Mouse (Mus musculus) CD4-positive, CD25-positive, alpha-beta regulatory T cell, adult 2 months (primary cell): ENCODE measurements around the gene Dlg2.
A peak's percentile ranks its signal among the peaks of the same experiment; 100 is the strongest.

ENCODE experiments used
- DNase-seq: peaks from one replicate; pipeline ENCODE4 v3.0.0-alpha.2; 2012; ENCODE audit warnings: low read depth, low spot score

Gene Dlg2

GRCm38 (mm10) chr7:91440326-91440725, 963.9 kb downstream of the Dlg2 start:
- no peak for DNase-seq

DNA sequence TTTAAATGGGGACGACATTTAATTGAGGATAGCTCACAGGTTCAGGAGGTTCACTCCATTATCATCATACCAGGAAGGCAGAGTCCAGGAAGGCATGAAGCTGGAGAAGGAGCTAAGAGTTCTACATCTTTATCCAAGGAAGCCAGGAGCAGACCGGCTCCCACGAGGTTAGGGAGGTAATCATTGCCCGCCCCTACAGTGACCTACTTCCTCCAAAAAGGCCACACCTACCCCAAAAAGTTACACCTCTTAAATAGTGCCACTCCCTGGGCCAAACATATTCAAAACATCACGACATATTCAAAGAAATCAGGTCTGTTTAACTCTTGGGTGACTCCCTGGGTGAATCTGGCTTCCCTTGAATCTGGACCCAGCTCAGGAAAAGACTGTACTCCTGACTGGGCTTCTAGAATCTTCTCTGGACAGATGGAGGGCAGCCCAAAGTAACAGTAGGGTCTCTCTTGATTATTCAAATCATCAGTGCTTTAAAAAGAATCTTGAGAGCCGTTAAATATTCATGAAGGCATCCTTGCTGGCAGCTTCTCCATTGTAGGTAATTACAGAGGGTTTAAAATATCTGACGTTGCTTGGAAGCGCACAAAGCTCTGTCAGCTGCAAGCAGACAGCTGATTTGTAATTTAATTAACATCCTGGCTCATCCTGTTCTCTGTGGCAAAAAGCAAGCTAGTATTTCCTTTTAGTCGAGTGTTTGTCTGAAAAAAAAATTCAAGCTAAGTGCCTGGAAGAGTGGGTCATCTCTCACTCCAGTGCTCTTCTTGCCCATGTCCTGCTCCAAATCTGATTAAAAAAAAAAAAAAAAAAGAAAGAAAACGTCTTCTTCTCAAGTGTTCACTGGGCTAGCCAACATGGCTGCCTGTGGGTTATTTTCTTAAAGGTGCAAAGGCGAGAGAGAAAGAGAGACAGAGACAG, 966.2 kb downstream of the Dlg2 start:
- DNase-seq = no peak

DNA sequence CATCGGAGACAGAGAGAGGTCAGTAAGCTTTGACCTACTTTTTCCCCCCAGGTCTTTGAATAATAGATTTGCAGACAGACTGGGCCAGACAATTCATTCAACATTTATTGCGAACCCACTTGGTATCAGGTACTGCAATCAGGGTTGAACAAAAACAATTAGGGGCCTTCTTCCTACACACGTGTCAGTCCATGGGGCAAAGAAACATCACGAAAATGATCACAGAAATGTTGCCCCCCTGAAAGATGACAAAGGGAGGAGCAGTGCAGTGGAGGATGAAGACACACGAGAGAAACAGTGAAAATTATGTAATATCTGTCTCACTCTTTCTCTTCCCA, 966.9 kb downstream of the Dlg2 start:
- no peak for DNase-seq

- DNase-seq = no peak
Observed at GRCm38 (mm10) chr7:91443913-91444312, 967.4 kb downstream of the Dlg2 start.

GRCm38 (mm10) chr7:91444728-91445127, 968.3 kb downstream of the Dlg2 start:
- no peak for DNase-seq

DNA sequence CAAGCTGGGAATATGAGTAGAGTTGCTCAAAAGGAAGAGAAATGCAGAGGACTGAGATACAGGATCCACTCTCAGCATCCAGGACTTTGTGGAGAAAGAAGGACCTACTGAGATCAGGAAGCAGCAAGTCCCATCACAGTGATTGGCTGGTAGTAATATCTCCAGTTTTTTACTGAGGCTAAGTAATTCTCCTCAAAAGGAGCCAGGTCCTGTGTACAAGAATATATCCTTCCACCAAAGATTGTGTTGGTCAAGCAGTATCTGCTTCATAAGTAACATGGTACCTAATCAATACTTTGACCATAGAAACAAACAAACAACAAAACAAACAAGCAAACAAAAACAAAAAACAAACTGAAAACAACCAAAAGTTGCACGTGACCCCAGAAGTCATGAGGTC, 980.3 kb downstream of the Dlg2 start:
- no peak for DNase-seq

DNA sequence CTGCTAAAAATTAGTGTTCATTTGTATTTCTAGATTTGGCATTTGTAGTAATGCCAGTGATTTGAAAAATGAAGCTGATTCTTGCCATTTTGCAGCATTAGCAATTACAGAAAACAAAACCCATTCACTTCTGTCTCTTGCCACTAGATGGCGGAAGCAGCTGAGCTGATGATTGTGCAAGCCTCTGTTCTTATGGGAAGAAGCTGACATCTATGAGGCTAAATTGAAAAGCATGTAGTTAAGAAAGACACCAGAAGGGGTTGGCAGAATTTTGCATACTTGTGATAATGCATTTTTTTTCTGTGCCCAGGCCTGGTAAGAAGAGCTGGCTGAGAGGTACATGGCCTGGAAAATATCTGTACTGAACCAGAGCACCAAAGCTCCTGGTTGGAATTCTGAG, 980.7 kb downstream of the Dlg2 start:
- peak; percentile 21 for DNase-seq

DNA sequence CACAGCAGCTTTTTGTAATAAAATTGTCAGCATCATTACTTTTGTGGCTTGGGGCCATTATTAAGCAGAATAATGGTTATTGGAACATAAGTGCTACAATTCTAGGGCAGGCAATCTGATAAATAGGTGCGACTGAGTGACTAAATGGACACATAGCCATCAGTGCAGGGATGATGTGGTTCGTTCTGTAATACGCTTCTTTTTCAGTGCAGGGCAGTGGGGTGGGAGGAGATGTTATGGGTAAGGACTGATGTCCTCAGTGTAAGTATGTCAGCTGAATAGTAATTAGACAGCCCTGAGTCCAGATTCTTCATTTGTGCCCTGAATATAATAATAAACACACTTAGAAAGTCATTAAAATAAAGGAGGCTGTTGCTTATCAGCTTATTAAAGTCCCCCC, 984.9 kb downstream of the Dlg2 start:
- DNase-seq = no peak

- DNase-seq = no peak
Observed at GRCm38 (mm10) chr7:91463256-91463655, 986.8 kb downstream of the Dlg2 start.

DNA sequence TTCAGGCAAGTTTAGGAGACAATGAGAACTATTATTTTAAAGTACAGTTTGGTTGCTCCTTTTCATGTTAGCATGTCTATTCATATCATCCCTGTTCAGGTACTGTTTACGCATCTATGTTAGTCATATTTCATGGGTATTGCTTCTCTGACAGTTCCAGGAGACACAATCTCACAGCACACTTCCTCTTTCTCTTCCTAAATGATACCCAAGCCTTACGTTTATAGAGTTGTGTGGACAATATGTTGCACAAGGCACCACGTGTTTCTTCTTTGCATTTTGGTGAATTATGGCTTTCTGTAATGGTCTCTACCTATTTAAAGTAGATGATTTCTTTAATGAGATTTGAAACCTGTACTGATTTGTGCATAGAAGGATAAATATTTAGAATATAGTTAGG, 990.6 kb downstream of the Dlg2 start:
- DNase-seq = no peak

DNA sequence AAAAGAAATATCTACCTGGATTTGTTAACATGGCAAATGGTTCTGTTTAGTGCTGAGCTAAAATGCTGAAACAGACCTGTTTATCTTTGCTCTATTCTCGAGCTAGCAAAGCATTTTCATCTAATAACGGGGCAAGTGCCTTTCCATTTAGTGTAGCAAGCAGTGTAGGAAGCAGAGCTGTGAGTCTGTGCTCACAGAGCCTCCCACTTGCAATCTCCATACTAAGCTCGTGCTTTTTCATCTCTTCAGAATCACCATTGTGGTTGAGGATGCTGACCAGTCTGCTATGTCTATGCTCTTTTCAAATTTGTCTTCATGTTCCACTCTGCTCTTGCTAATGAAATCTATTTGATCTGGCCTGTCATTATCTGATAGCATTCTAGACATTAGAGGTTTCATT, 1002.7 kb downstream of the Dlg2 start:
- no peak for DNase-seq

GRCm38 (mm10) chr7:91481574-91482197, 1005.2 kb downstream of the Dlg2 start:
- no peak for DNase-seq

DNA sequence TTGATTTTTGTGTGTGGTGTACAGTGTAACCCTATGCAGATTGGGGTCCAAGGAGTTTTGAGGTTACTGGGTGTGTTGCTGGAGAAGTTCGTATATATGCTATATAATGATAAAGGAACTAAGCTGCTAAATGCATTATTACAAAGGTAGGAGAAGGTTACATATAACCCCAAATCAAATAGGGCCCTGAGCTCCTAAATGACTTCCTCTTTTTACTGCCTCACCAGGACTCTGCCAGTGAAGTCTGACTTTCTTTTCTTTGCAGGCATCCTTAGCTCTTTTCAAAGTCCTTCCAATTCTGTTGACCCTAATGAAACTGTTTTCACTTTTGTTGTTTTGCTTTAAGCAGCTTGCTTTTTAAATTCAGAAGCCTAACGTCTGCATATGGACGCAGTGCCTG, 1016.8 kb downstream of the Dlg2 start:
- DNase-seq = no peak

DNA sequence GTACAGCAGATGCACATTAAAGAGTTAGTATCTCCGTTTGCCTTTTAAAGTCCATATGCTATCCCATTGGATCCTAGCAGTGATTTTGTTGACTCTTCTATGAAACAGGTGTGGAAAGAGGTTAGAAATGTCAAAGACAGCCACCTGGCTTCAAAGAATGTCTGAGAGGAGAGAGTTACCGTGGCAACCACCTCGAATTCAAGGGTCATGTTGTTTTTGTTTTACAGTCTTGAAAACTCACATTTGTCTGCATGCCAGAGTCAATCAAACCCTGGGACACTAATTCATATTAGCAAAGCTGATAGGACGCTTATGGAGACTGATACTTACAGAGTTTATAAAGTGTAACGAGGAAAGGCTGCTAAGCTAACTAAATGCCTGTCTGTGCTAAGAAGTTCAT, 1019.1 kb downstream of the Dlg2 start:
- no peak for DNase-seq

DNA sequence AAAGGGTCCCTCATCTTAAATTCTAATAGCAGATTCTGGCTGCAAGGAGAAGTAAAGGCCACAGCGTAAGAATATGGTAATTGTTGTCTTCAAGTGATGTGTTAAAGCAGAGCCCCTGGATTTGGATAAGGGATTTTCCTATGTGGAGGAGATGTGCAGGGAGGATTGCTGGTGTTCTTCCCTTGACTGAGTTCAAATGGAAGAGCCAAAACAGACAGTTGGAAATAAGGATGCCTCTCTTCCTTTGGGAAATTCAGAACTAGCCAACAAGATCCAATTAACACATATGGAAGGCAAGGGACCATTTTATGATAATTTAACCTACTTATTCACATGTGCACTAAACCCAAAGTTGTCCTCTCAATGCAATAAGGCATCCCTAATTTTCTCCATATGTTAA, 1034.6 kb downstream of the Dlg2 start:
- no peak for DNase-seq

GRCm38 (mm10) chr7:91514445-91514844, 1038.0 kb downstream of the Dlg2 start:
- DNase-seq = no peak

DNA sequence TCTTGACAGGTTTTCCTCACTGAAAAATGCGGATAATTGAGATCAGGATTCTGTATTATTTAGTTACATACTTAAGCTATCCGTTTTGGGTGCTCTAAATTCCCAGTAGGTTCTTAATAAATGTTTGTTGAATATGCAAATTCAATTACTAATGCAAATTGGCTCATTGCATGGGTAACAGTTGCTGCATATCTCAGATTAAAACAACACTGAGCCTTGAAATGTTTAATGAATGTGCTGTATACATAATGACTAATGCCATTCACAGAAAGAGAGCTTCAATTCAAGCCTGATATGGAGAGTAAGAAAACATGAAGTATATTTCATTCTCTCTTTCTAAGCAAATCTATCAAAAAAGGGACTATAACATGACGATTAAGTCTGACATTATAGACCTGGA, 1039.8 kb downstream of the Dlg2 start:
- no peak for DNase-seq

DNA sequence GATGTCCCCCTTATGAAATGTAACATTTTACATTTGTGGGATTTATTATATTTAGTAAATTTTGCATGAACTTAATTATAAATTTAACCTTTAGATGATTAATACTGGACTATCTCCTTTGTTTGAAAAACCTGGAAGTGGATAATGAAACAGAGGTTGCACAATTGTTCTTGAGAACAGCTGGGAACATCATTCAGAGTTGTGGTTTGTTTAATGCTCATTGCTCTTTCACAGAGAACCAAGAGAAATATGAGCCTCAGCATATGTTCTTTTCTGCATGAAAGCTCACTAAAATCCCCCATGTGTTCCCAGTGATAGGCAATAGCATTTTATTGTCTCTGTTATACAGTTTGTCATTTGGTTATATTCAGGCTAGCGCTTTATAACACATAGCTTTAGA, 1049.4 kb downstream of the Dlg2 start:
- DNase-seq = no peak

DNA sequence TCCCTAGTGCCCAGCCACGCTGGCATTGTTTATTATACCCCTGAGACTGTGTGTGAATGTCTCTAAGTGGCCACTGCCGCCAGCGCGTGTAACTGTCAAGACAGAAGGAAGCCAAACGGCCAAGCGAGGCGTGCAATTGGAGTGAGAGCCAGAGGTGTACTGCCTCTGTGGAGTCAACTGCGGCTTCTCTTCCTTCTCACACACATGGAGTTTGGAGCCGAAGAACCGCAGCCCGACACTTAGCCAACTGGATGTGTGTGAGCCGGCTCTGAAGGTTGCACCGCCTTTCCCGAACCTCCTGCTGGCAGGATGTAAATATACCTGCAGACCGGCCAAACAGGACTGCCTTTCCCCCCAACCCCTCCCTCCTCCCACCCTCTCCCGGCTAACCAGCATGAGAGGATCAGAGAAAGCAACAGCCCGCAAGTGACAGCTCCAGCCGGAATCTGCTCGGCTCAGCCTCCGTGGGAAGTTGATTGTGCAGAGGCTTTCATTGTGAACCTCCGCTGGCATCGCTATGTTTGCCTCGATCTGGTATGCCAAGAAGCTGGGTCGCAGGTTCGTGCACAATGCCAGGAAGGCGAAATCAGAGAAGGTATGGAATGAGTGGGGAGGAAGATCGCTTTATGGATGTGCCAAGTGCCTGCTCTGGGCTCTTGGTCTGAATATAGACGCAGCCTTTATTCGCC, 1066.3 kb downstream of the Dlg2 start:
- DNase-seq = no peak

- no peak for DNase-seq
Observed at GRCm38 (mm10) chr7:91543286-91543650, 1066.8 kb downstream of the Dlg2 start.

GRCm38 (mm10) chr7:91544600-91544999, 1068.1 kb downstream of the Dlg2 start:
- DNase-seq = no peak

DNA sequence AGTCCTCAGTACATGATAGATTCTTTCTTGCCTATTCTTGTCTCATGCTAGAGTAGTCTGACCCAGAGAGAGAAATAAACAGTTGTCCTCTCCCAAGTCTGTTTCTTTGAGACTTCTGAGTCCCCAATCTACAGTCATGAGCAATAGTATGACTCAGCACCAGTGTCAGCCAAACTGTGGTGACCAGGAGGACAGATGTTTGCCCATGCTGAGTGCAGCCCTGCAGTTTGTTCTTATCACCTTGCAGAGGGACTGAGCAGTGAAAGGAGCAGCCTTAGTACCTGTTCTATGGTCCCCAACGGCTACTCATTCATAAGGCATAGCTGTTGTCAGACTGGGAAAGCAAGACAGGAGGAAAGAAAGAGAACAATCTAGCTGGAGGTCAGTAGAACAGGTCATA, 1072.3 kb downstream of the Dlg2 start:
- DNase-seq = no peak

DNA sequence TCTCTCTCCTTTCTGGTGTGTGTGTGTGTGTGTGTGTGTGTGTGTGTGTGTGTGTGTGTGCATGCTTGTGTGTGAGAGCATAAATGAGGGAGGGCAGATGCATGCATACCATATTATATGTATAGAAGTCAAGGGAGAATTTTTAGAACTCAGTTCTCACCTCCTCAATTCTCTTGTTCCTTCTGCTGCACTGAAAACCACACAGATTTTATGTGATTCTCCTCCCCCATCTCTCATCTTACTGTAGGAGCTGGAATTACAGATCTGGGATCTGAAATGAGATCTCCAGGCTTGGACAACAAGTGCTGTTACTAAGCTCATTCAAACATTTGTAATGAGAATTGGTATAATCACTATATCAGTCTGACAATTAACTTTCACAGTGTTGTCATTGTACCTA, 1081.1 kb downstream of the Dlg2 start:
- DNase-seq = no peak
